Mouse (Mus musculus) hindbrain, postnatal 0 days (tissue): ENCODE data around the gene Cenps. TPM values are rescaled to one million over a fixed set of nuclear protein-coding genes. Genes with fewer than 3 reads are reported as not detected.

Experiments used
- ATAC-seq: fragments of 200-750 bp; cut with Nextera tagmentation; 2 replicates; pipeline ENCODE4 v1.8.0; 2017; ENCODE audit warnings: mild to moderate bottlenecking, moderate TSS enrichment, moderate library complexity
- DNase-seq: peaks from one replicate; pipeline ENCODE4 v3.0.0-alpha.2; 2015; ENCODE audit warnings: low spot score
- H3K27ac ChIP-seq: fragments of 300-500 bp; sonication (generic); 2 replicates; pipeline ENCODE4 v1.5.1; 2014; ENCODE audit warnings: mild to moderate bottlenecking
- H3K27me3 ChIP-seq: fragments of 300-500 bp; sonication (generic); 2 replicates; pipeline ENCODE4 v1.6.1; 2014; ENCODE audit warnings: low read length, mixed read lengths; ENCODE audit not compliant: insufficient read depth
- H3K36me3 ChIP-seq: fragments of 300-500 bp; sonication (generic); 2 replicates; pipeline ENCODE4 v1.6.1; 2014; ENCODE audit warnings: low read length, mixed read lengths; ENCODE audit not compliant: insufficient read depth
- H3K4me1 ChIP-seq: fragments of 300-500 bp; sonication (generic); 2 replicates; pipeline ENCODE4 v1.6.1; 2014; ENCODE audit warnings: antibody characterized with exemption, low read length, mixed read lengths; ENCODE audit not compliant: insufficient read depth
- H3K4me2 ChIP-seq: fragments of 300-500 bp; sonication (generic); 2 replicates; pipeline ENCODE4 v1.6.1; 2014; ENCODE audit warnings: low read depth, mild to moderate bottlenecking, low read length, moderate library complexity, mixed read lengths
- H3K4me3 ChIP-seq: fragments of 300-500 bp; sonication (generic); 2 replicates; pipeline ENCODE4 v1.5.1; 2014; ENCODE audit warnings: low read length
- H3K9ac ChIP-seq: fragments of 300-500 bp; sonication (generic); replicated peaks from 2 replicates; pipeline ENCODE4 v1.6.1; 2014; ENCODE audit warnings: mild to moderate bottlenecking, low read length, moderate library complexity, mixed read lengths
- H3K9me3 ChIP-seq: fragments of 300-500 bp; sonication (generic); 2 replicates; pipeline ENCODE4 v1.6.1; 2016; ENCODE audit warnings: low read length, mixed read lengths
- CTCF ChIP-seq: IDR thresholded peaks from 2 replicates; pipeline ENCODE4 v1.5.1; 2016; ENCODE audit warnings: antibody characterized with exemption, control low read depth, low read depth
- WGBS: fragments of 180-500 bp; shearing (Covaris S2); extraction: QIAGEN DNeasy Blood & Tissue Kit; methylation state at CpG from one replicate; pipeline ENCODE4 v1.1.7; 2014; 5-methylcytosine and 5-hydroxymethylcytosine counted together
- polyA plus RNA-seq: library from polyadenylated mRNA; unstranded; fragments of >200 nt; fragmentation: Nextera tagmentation; extraction: Ambion mirVana; gene quantifications from 2 replicates; pipeline ENCODE4 v1.2.1, GENCODE M21; 2015
- total RNA-seq: library from RNA; depleted of rRNA; stranded (reverse); fragments of >200 nt; gene quantifications from 2 replicates; pipeline ENCODE4 v1.2.3, GENCODE M21; 2014; rRNA removed

Gene Cenps
- total RNA-seq (3.5 and 6.5 TPM in 2 replicates), polyA plus RNA-seq (17.2 and 20.8 TPM in 2 replicates)

DNA sequence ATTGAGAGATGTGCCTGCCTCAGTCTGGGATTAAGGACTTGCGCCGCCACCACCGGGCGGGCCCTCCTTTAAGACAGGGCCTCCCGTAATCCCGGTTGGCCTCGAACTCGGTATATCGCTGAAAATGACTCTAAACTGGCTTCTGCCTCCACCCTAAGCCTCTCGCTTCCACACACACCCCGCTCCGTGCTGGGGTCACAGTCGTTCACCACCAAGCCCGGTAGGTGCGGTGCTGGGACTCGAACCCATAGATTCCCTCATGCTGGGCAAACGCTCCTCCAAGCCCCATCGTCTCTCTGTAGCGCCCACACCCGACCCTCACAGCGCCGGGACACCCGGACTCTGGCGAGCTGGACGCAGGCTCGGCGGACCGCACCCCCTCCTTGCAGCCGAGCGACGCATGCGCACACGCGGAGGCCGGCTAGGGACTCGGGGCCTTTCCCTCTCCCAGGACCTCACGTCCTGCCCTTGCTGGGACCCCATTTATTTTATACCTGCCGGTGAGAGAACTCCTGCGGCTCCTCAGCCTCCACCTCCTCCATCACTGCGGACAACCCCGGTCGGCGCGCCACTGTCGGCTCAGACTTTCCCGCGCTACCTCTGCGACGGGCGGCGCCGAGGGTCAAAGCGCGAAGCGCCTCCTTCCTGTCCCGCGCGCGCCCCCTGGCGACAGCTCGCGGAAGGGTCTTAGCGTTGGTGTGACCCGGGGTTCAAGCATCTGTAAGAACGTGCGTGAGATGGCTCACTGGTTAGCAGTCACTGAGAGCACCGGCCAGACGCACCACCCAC, at the start of gene Cenps:
Cenps (minus strand) TSS at position 648 of the 789 bp plus-strand sequence.
- ATAC-seq, result peak; percentile 91
- Histone ChIP-seq H3K4me1 (no peaks in the 10 kb centered on the region), H3K9me3 (no peaks in the 10 kb centered on the region), H3K9ac (peak within 1 kb of the TSS; percentile 55), H3K4me3 (peak within 1 kb of the TSS; percentile 59), H3K4me2 (peak within 1 kb of the TSS; percentile 60), H3K36me3 (no peaks in the 10 kb centered on the region), H3K27me3 (no peaks in the 10 kb centered on the region), H3K27ac (peak within 1 kb of the TSS; percentile 56)
- peak; percentile 97 for TF ChIP-seq CTCF
- peak; percentile 94 for DNase-seq
- WGBS, result under 1% methylated on average over 68 of the region's 68 CpGs

DNA sequence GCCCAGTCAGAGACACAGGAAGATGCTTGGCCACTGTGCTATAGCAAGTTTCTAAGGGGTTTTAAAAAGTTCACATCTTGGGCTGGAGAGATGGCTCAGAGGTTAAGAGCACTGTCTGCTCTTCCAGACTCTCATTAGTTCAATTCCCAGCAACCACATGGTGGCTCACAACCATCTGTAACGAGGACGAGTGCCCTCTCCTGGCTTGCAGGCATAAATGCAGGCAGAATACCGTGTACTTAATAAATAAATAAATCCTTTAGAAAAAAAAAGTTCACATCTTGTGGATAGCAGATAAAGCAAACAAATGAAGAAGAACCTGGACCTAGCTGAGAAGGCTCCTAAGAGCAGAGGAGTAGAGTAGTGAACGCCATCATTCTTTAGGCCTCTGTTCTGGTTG, 45.3 kb upstream of the Cenps start:
- ATAC-seq, result no peak
- peak; percentile 57 for TF ChIP-seq CTCF
- DNase-seq, result peak; percentile 55

DNA sequence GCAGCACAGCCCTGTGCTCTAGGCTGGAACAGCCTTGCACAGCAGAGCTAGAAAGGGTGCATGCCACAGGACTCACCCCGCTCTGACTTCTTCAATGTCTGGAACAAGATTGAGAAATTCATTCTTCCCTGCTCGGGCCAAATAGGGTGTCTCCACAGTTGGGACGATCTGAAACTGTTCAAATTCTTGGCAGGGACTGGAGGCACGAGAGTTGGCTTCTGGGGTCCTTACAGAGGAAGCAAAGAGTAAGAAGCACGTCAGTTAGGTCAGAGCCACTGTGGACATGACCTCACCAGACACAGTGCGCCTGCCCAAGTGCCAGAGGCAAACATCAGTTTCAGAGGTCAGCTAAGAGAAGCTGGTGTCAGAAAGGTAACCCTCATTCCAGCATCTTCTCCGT, 44.8 kb upstream of the Cenps start:
- ATAC-seq, result no peak
- H3K4me1 ChIP-seq, result no peaks in the 10 kb centered on the region
- no peak overlapping the region for H3K9ac ChIP-seq
- WGBS, result 87% methylated on average over 7 of the region's 7 CpGs
- H3K4me2 ChIP-seq, result no peak overlapping the region
- no peaks in the 10 kb centered on the region for H3K27me3 ChIP-seq
- no peak overlapping the region for H3K4me3 ChIP-seq
- H3K27ac ChIP-seq, result no peak overlapping the region
- H3K9me3 ChIP-seq, result no peaks in the 10 kb centered on the region
- peaks cover 81% of the 10 kb centered on the region for H3K36me3 ChIP-seq
- no peak for DNase-seq
- no peak for TF ChIP-seq CTCF

More for the DNA sequence above, 45.3 kb upstream of the Cenps start:
- no peaks in the 10 kb centered on the region for H3K4me1 ChIP-seq
- H3K4me3 ChIP-seq, result no peak overlapping the region
- H3K4me2 ChIP-seq, result no peak overlapping the region
- no peaks in the 10 kb centered on the region for H3K9me3 ChIP-seq
- H3K27ac ChIP-seq, result no peak overlapping the region
- WGBS, result 48% methylated on average over 4 of the region's 4 CpGs
- peaks cover 87% of the 10 kb centered on the region for H3K36me3 ChIP-seq
- H3K9ac ChIP-seq, result no peak overlapping the region
- H3K27me3 ChIP-seq, result no peaks in the 10 kb centered on the region

DNA sequence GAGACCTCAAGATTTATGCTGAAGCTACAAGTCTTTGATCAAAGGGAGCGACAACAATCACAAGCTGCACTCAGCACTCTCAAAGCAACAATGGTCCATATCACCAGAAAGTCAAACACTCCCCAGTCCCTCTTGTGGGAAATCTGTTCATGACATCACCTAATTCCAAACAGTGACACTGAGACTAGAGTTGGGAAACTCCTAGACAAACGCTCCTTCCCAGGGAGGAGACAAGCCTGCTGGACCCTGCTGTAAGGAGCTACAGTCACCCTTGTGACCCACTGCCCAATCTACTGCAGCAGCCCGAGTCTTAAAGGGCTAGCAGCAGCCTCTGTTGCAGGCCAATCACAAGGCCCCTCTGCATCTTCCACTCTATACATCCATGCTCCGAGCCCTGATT, 42.1 kb upstream of the Cenps start:
- no peak overlapping the region; the same call in 1 of the 2 replicates for H3K27ac ChIP-seq

DNA sequence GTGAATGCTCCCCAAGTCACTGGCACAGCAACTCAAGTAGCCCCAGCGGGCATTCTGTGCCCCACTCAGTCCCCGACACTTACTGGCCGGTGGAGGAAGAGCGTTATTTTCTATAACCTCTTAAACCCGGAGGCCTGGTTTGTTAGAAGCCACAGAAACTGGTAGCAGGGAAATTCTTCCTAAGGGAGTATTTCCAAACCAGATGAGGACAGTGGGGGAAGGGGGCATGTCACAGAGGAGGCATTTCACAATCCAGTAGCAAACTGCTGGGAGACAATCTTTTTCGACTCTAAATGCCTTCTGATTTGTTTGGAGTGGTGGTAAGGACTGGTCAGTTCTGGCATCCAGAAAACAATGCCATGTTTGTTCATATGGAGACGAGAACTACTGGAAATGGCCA, 41.7 kb upstream of the Cenps start:
- Histone ChIP-seq H3K4me1 (no peaks in the 10 kb centered on the region), H3K36me3 (peaks cover 57% of the 10 kb centered on the region), H3K9ac (no peak overlapping the region), H3K27me3 (no peaks in the 10 kb centered on the region), H3K27ac (no peak overlapping the region; the same call in 1 of the 2 replicates), H3K4me2 (no peak overlapping the region), H3K4me3 (no peak overlapping the region), H3K9me3 (no peaks in the 10 kb centered on the region)
- WGBS, result 81% methylated on average over 7 of the region's 7 CpGs
- no peak for TF ChIP-seq CTCF
- DNase-seq, result no peak
- ATAC-seq, result no peak

More for the DNA sequence above, 42.1 kb upstream of the Cenps start:
- Histone ChIP-seq H3K4me2 (no peak overlapping the region), H3K4me1 (no peaks in the 10 kb centered on the region), H3K9me3 (no peaks in the 10 kb centered on the region), H3K4me3 (no peak overlapping the region), H3K9ac (no peak overlapping the region), H3K36me3 (peaks cover 61% of the 10 kb centered on the region), H3K27me3 (no peaks in the 10 kb centered on the region)
- no peak for DNase-seq
- WGBS, result 54% methylated on average over 4 of the region's 4 CpGs
- ATAC-seq, result no peak
- no peak for TF ChIP-seq CTCF

DNA sequence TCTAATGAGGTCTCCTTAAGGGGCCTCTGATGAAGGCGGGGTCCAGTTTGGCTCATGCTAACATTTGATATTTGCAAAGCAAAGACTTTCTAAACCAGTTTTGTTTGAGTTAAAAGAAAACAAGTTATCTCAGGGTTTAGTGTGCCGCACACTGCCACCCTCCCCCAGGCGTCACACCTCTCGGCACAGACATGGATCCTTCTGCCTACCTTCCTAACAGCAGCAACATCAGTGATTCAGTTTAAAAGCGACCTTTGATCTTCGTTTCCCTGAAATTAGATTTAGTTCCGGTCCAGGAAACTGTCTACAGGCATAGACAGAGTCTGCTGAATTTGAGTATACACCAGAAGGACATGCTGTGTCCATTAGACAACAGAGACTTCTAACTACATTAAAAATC, 40.9 kb upstream of the Cenps start:
- WGBS, result 71% methylated on average over 7 of the region's 7 CpGs
- Histone ChIP-seq H3K4me1 (no peaks in the 10 kb centered on the region), H3K4me2 (no peak overlapping the region), H3K9me3 (no peaks in the 10 kb centered on the region), H3K4me3 (no peak overlapping the region), H3K9ac (no peak overlapping the region), H3K27ac (no peak overlapping the region), H3K36me3 (peaks cover 48% of the 10 kb centered on the region), H3K27me3 (no peaks in the 10 kb centered on the region)
- DNase-seq (no peak), ATAC-seq (no peak)
- no peak for TF ChIP-seq CTCF

DNA sequence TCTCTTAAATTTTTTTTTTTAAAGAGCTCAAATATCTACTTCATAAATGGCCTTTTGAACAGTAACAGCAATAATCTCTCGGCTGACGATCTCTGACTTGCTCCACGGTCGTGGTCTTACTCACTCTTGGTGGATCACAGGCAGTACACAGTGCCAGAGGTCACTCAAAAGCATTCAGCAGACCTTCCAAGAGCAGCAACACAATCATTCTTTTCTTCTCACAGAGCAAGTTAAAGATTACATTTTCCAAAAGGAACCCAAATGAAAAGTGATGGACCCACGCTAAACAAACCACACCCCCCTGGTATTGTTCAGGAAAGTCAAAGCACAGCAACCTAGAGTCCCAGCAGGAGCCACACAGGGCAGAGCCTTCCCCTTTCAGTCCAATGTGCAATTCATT, 39.6 kb upstream of the Cenps start:
- no peak overlapping the region for H3K9ac ChIP-seq
- no peaks in the 10 kb centered on the region for H3K9me3 ChIP-seq
- no peak for TF ChIP-seq CTCF
- ATAC-seq (no peak), DNase-seq (no peak)
- peaks cover 36% of the 10 kb centered on the region for H3K36me3 ChIP-seq
- no peak overlapping the region for H3K4me3 ChIP-seq
- no peaks in the 10 kb centered on the region for H3K27me3 ChIP-seq
- 30% methylated on average over 5 of the region's 5 CpGs for WGBS
- H3K4me2 ChIP-seq, result no peak overlapping the region
- 0 out of 2 replicates have a peak, but pooled peaks cover 3% of the 10 kb centered on the region for H3K4me1 ChIP-seq
- no peak overlapping the region for H3K27ac ChIP-seq
